Mouse (Mus musculus) embryonic facial prominence, embryonic 14.5 days (tissue): ENCODE measurements around the gene Olfr1150-ps1. TPM values are rescaled to one million over a fixed set of nuclear protein-coding genes. Genes with fewer than 3 reads are reported as not detected.

Experiments
- ATAC-seq: fragments of 200-750 bp; cut with Nextera tagmentation; 2 replicates; pipeline ENCODE4 v1.8.0; 2017; ENCODE audit warnings: low read depth, moderate number of reproducible peaks, moderate TSS enrichment
- DNase-seq: peaks from one replicate; pipeline ENCODE4 v3.0.0-alpha.2; 2015; ENCODE audit warnings: low spot score
- H3K27ac ChIP-seq: fragments of 300-500 bp; sonication (generic); replicated peaks from 2 replicates; pipeline ENCODE4 v1.5.1; 2014; ENCODE audit warnings: low read depth, mild to moderate bottlenecking, low read length, moderate library complexity
- H3K27me3 ChIP-seq: fragments of 300-500 bp; sonication (generic); replicated peaks from 2 replicates; pipeline ENCODE4 v1.6.1; 2014; ENCODE audit warnings: low read length; ENCODE audit not compliant: control insufficient read depth, insufficient read depth
- H3K36me3 ChIP-seq: fragments of 300-500 bp; sonication (generic); 2 replicates; pipeline ENCODE4 v1.6.1; 2014; ENCODE audit warnings: low read length, mixed read lengths; ENCODE audit not compliant: control insufficient read depth, insufficient read depth
- H3K4me1 ChIP-seq: fragments of 300-500 bp; sonication (generic); 2 replicates; pipeline ENCODE4 v1.6.1; 2014; ENCODE audit warnings: antibody characterized with exemption, low read length; ENCODE audit not compliant: control insufficient read depth, insufficient read depth
- H3K4me2 ChIP-seq: fragments of 300-500 bp; sonication (generic); 2 replicates; pipeline ENCODE4 v1.6.1; 2014; ENCODE audit warnings: low read depth, mild to moderate bottlenecking, low read length, moderate library complexity, mixed read lengths
- H3K4me3 ChIP-seq: fragments of 300-500 bp; sonication (generic); 2 replicates; pipeline ENCODE4 v1.5.1; 2014; ENCODE audit warnings: low read depth, mild to moderate bottlenecking, low read length
- H3K9ac ChIP-seq: fragments of 300-500 bp; sonication (generic); 2 replicates; pipeline ENCODE4 v1.6.1; 2014; ENCODE audit warnings: low read depth, mild to moderate bottlenecking, low read length, moderate library complexity, mixed read lengths
- H3K9me3 ChIP-seq: fragments of 300-500 bp; sonication (generic); 2 replicates; pipeline ENCODE4 v1.6.1; 2016; ENCODE audit warnings: low read length; ENCODE audit not compliant: control insufficient read depth
- WGBS: fragments of 180-500 bp; shearing (Covaris S2); extraction: QIAGEN DNeasy Blood & Tissue Kit; methylation state at CpG from one replicate; pipeline ENCODE4 v1.1.7; 2014; 5-methylcytosine and 5-hydroxymethylcytosine counted together
- polyA plus RNA-seq: library from polyadenylated mRNA; unstranded; fragments of >200 nt; fragmentation: Nextera tagmentation; extraction: Ambion mirVana; gene quantifications from 2 replicates; pipeline ENCODE4 v1.2.1, GENCODE M21; 2014

Gene Olfr1150-ps1
- polyA plus RNA-seq, result not detected in 2 replicates

DNA sequence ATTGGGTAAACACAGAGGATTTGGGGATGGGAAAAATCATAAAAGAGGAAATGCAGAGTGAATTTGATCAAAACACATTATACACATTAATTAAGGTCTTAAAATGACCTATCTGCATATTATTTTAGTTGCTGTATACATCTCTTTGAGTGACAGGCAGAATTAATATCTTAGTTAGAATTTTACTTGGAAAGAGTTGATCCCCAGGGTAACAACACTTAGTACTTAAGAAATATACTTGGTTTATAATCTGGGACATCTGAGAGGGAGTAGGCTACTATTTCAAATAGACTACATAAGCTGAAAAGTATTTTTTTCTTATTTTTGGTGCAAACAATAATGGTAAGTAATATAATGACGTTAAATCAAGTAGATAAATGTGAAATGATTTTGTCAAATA is at the start of gene Olfr1150-ps1:
Gene Olfr1150-ps1 (plus strand): TSS at position 301 of the 400 bp plus-strand sequence.
- no peaks in the 10 kb centered on the region for H3K9me3 ChIP-seq
- no peak for ATAC-seq
- no peak within 1 kb of the TSS for H3K9ac ChIP-seq
- no peaks in the 10 kb centered on the region for H3K27me3 ChIP-seq
- H3K27ac ChIP-seq, result no peak within 1 kb of the TSS
- DNase-seq, result no peak
- H3K4me1 ChIP-seq, result no peaks in the 10 kb centered on the region
- H3K36me3 ChIP-seq, result no peaks in the 10 kb centered on the region
- no peak within 1 kb of the TSS for H3K4me3 ChIP-seq
- H3K4me2 ChIP-seq, result no peak within 1 kb of the TSS
- 78% methylated on average over 1 of the region's 1 CpGs for WGBS

- H3K9me3 ChIP-seq, result no peaks in the 10 kb centered on the region
- ATAC-seq (no peak), DNase-seq (no peak)
- H3K36me3 ChIP-seq, result no peaks in the 10 kb centered on the region
- H3K4me3 ChIP-seq, result no peak within 1 kb of the TSS
- no peak within 1 kb of the TSS for H3K27ac ChIP-seq
- H3K27me3 ChIP-seq, result no peaks in the 10 kb centered on the region
- H3K9ac ChIP-seq, result no peak within 1 kb of the TSS
- no peaks in the 10 kb centered on the region for H3K4me1 ChIP-seq
- H3K4me2 ChIP-seq, result no peak within 1 kb of the TSS
Observed at GRCm38 (mm10) chr2:87800292-87800691, 43.5 kb upstream of the Olfr1150-ps1 start, which contains the start of gene Olfr1143. Gene Olfr1143, plus strand, starts transcription at chr2:87800592.

- H3K4me1 ChIP-seq, result no peaks in the 10 kb centered on the region
- H3K36me3 ChIP-seq, result no peaks in the 10 kb centered on the region
- no peak within 1 kb of the TSS for H3K9ac ChIP-seq
- DNase-seq, result no peak
- no peak within 1 kb of the TSS for H3K4me2 ChIP-seq
- 67% methylated on average over 1 of the region's 1 CpGs for WGBS
- no peaks in the 10 kb centered on the region for H3K27me3 ChIP-seq
- no peaks in the 10 kb centered on the region for H3K9me3 ChIP-seq
- no peak for ATAC-seq
- H3K27ac ChIP-seq, result no peak within 1 kb of the TSS
- no peak within 1 kb of the TSS for H3K4me3 ChIP-seq
Observed at GRCm38 (mm10) chr2:87809522-87809921, 34.3 kb upstream of the Olfr1150-ps1 start, which contains the start of gene Olfr1145. Gene Olfr1145, plus strand, starts transcription at chr2:87809822.

DNA sequence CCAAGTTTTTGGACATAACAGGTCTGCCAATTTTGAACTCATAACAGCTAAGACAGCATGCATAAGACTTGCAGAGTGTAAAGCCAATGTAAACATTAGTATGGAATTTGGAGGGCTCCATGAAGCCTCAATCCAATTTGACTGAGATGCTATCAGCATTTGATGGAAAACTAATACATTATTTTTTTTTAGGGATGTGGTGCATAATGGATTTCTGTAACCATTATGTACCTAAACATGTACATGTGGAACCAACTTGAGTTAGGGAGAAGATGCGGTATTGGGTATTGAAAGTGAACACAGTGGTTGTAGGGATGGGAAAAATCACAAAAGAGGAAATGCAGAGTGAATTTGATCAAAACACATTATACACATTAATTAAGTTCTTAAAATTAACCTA is 13.6 kb upstream of the Olfr1150-ps1 start, which contains the start of gene Olfr1148:
Gene Olfr1148 (plus strand): TSS at position 301 of the 400 bp plus-strand sequence.
- no peaks in the 10 kb centered on the region for H3K4me1 ChIP-seq
- DNase-seq, result no peak
- H3K4me2 ChIP-seq, result no peak within 1 kb of the TSS
- no peaks in the 10 kb centered on the region for H3K9me3 ChIP-seq
- no peak within 1 kb of the TSS for H3K4me3 ChIP-seq
- ATAC-seq, result no peak
- WGBS, result 95% methylated on average over 1 of the region's 1 CpGs
- H3K9ac ChIP-seq, result no peak within 1 kb of the TSS
- H3K27ac ChIP-seq, result no peak within 1 kb of the TSS
- H3K36me3 ChIP-seq, result no peaks in the 10 kb centered on the region
- H3K27me3 ChIP-seq, result no peaks in the 10 kb centered on the region

- Histone ChIP-seq H3K4me1 (no peaks in the 10 kb centered on the region), H3K27me3 (no peaks in the 10 kb centered on the region), H3K9ac (no peak within 1 kb of the TSS), H3K27ac (no peak within 1 kb of the TSS), H3K4me3 (no peak within 1 kb of the TSS), H3K9me3 (no peaks in the 10 kb centered on the region), H3K4me2 (no peak within 1 kb of the TSS), H3K36me3 (no peaks in the 10 kb centered on the region)
- WGBS, result 89% methylated on average over 1 of the region's 1 CpGs
- DNase-seq (no peak), ATAC-seq (no peak)
Observed at GRCm38 (mm10) chr2:87855562-87855961, 11.8 kb downstream of the Olfr1150-ps1 start, which contains the start of gene Olfr1151. Gene Olfr1151, plus strand, starts transcription at chr2:87855862.

GRCm38 (mm10) chr2:87866192-87866591 is 22.4 kb downstream of the Olfr1150-ps1 start, which contains the start of gene Olfr1152:
Gene Olfr1152, plus strand, starts transcription at chr2:87866492.
- no peaks in the 10 kb centered on the region for H3K36me3 ChIP-seq
- ATAC-seq (no peak), DNase-seq (no peak)
- H3K4me2 ChIP-seq, result no peak within 1 kb of the TSS
- H3K27ac ChIP-seq, result no peak within 1 kb of the TSS
- H3K4me3 ChIP-seq, result no peak within 1 kb of the TSS
- no peak within 1 kb of the TSS for H3K9ac ChIP-seq
- no peaks in the 10 kb centered on the region for H3K9me3 ChIP-seq
- H3K4me1 ChIP-seq, result no peaks in the 10 kb centered on the region
- no peaks in the 10 kb centered on the region for H3K27me3 ChIP-seq

DNA sequence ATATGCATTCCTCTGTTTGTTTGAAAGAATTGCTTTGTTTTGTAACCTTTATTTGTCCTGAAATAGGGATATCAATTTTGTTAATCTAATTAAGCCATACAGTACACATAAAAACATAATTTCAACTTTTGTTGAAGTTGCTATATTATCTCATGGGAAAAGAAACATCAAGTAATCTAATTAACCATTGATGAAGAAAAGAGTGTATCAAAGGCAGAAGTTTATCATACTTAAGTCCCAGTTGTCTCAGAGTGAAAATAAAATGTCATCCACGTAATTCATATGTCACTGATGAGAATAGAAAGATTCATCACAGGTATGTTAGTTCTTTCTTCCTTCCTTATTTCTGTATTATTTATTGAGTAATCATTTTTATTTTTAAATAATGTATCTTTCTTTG is 50.9 kb downstream of the Olfr1150-ps1 start, which contains the start of gene Olfr1153:
Gene Olfr1153 (plus strand): TSS at position 301 of the 400 bp plus-strand sequence.
- Histone ChIP-seq H3K4me2 (no peak within 1 kb of the TSS), H3K36me3 (no peaks in the 10 kb centered on the region), H3K27ac (no peak within 1 kb of the TSS), H3K9me3 (no peaks in the 10 kb centered on the region), H3K4me3 (no peak within 1 kb of the TSS), H3K27me3 (no peaks in the 10 kb centered on the region), H3K4me1 (no peaks in the 10 kb centered on the region), H3K9ac (no peak within 1 kb of the TSS)
- DNase-seq, result no peak
- WGBS, result 66% methylated on average over 1 of the region's 1 CpGs
- ATAC-seq, result no peak

Other genes starting within 250 kb of the Olfr1150-ps1 start
- gene Olfr1130, start 237.8 kb upstream of the Olfr1150-ps1 start, polyA plus RNA-seq, result not detected in 2 replicates
- not detected in 2 replicates for gene Olfr1131, start 216.9 kb upstream of the Olfr1150-ps1 start, polyA plus RNA-seq
- gene Olfr1132, start 206.5 kb upstream of the Olfr1150-ps1 start, polyA plus RNA-seq, result not detected in 2 replicates
- gene Olfr1133, start 196.6 kb upstream of the Olfr1150-ps1 start, polyA plus RNA-seq, result 0.29 TPM in 1 of 2 replicates, not detected in the other
- not detected in 2 replicates for gene Olfr1134, start 185.5 kb upstream of the Olfr1150-ps1 start, polyA plus RNA-seq
- not detected in 2 replicates for gene Olfr1135, start 170.3 kb upstream of the Olfr1150-ps1 start, polyA plus RNA-seq
- not detected in 2 replicates for gene Olfr1136, start 150.0 kb upstream of the Olfr1150-ps1 start, polyA plus RNA-seq
- gene Olfr1137, start 130.8 kb upstream of the Olfr1150-ps1 start, polyA plus RNA-seq, result not detected in 2 replicates
- gene Olfr1138, start 104.0 kb upstream of the Olfr1150-ps1 start, polyA plus RNA-seq, result not detected in 2 replicates
- not detected in 2 replicates for gene Olfr1140, start 100.2 kb upstream of the Olfr1150-ps1 start, polyA plus RNA-seq
- not detected in 2 replicates for gene Olfr1141, start 90.0 kb upstream of the Olfr1150-ps1 start, polyA plus RNA-seq
- gene Olfr152, start 64.5 kb upstream of the Olfr1150-ps1 start, polyA plus RNA-seq, result not detected in 2 replicates
- 0.18 TPM in 1 of 2 replicates, not detected in the other for gene Olfr1143, start 43.4 kb upstream of the Olfr1150-ps1 start, polyA plus RNA-seq
- not detected in 2 replicates for gene Olfr1145, start 34.2 kb upstream of the Olfr1150-ps1 start, polyA plus RNA-seq
- not detected in 2 replicates for gene Olfr1148, start 13.5 kb upstream of the Olfr1150-ps1 start, polyA plus RNA-seq
- gene Olfr1151, start 11.9 kb downstream of the Olfr1150-ps1 start, polyA plus RNA-seq, result not detected in 2 replicates
- gene Olfr1152, start 22.5 kb downstream of the Olfr1150-ps1 start, polyA plus RNA-seq, result 0.06 TPM in 1 of 2 replicates, not detected in the other
- 0.11 TPM in 1 of 2 replicates, not detected in the other for gene Olfr1153, start 51.0 kb downstream of the Olfr1150-ps1 start, polyA plus RNA-seq
- gene Olfr1154, start 61.2 kb downstream of the Olfr1150-ps1 start, polyA plus RNA-seq, result not detected in 2 replicates
- not detected in 2 replicates for gene Olfr1155, start 101.1 kb downstream of the Olfr1150-ps1 start, polyA plus RNA-seq
- gene Olfr1156, start 109.1 kb downstream of the Olfr1150-ps1 start, polyA plus RNA-seq, result 0.11 TPM in 1 of 2 replicates, not detected in the other
- gene Olfr1157, start 124.3 kb downstream of the Olfr1150-ps1 start, polyA plus RNA-seq, result not detected in 2 replicates
- not detected in 2 replicates for gene Olfr74, start 130.7 kb downstream of the Olfr1150-ps1 start, polyA plus RNA-seq
- not detected in 2 replicates for gene Olfr1158, start 146.1 kb downstream of the Olfr1150-ps1 start, polyA plus RNA-seq
- gene Olfr1160, start 164.3 kb downstream of the Olfr1150-ps1 start, polyA plus RNA-seq, result not detected in 2 replicates
- not detected in 2 replicates for gene Olfr1161, start 178.8 kb downstream of the Olfr1150-ps1 start, polyA plus RNA-seq
- gene Olfr73, start 193.7 kb downstream of the Olfr1150-ps1 start, polyA plus RNA-seq, result not detected in 2 replicates
- 0.09 TPM in 1 of 2 replicates, not detected in the other for gene Olfr1162, start 207.1 kb downstream of the Olfr1150-ps1 start, polyA plus RNA-seq
- not detected in 2 replicates for gene Olfr1163, start 227.8 kb downstream of the Olfr1150-ps1 start, polyA plus RNA-seq
- not detected in 2 replicates for gene Olfr1164, start 250.0 kb downstream of the Olfr1150-ps1 start, polyA plus RNA-seq